Mouse (Mus musculus): ENCODE measurements at regions not wholly inside any gene's neighbourhood (a gene's known extent, or its start where the extent isn't known, plus 50 kb on each side); places are given as distances from the start of the nearest gene placed in this dataset.

- DNase-seq (ENCODE audit: low spot score in 2 of 2): no peak
Observed at GRCm38 (mm10) chr12:26143411-26143810, 271.6 kb downstream of the Rnf144a start.

GRCm38 (mm10) chr12:26130811-26131210 lies 284.2 kb downstream of the Rnf144a start:
- DNase-seq (ENCODE audit: low spot score in 2 of 2): no peak

GRCm38 (mm10) chr12:26130011-26130410 lies 285.0 kb downstream of the Rnf144a start:
- no peak for DNase-seq (ENCODE audit: low spot score in 2 of 2)

GRCm38 (mm10) chr12:26129511-26129910 lies 285.5 kb downstream of the Rnf144a start:
- no peak for DNase-seq (ENCODE audit: low spot score in 2 of 2)

- DNase-seq (ENCODE audit: low spot score in 2 of 2): no peak
Observed at GRCm38 (mm10) chr12:26128851-26129250, 286.2 kb downstream of the Rnf144a start.

- no peak for DNase-seq (ENCODE audit: low spot score in 2 of 2)
Observed at GRCm38 (mm10) chr12:26126260-26126659, 288.8 kb downstream of the Rnf144a start.

GRCm38 (mm10) chr12:26124211-26124610 lies 290.8 kb downstream of the Rnf144a start:
- no peak for DNase-seq (ENCODE audit: low spot score in 2 of 2)

- DNase-seq (ENCODE audit: low spot score in 2 of 2): no peak
Observed at GRCm38 (mm10) chr12:26115339-26115912, 299.6 kb downstream of the Rnf144a start.

GRCm38 (mm10) chr12:26112166-26113019 lies 302.7 kb downstream of the Rnf144a start:
- peak; percentile 39 to 64 for DNase-seq (ENCODE audit: low spot score in 2 of 2)

GRCm38 (mm10) chr12:26109866-26110265 lies 305.2 kb downstream of the Rnf144a start:
- DNase-seq (ENCODE audit: low spot score in 2 of 2): no peak

- DNase-seq (ENCODE audit: low spot score in 2 of 2): no peak
Observed at GRCm38 (mm10) chr12:26104372-26104771, 310.7 kb downstream of the Rnf144a start.

- no peak for DNase-seq (ENCODE audit: low spot score in 2 of 2)
Observed at GRCm38 (mm10) chr12:26102384-26102783, 312.7 kb downstream of the Rnf144a start.

- no peak for DNase-seq (ENCODE audit: low spot score in 2 of 2)
Observed at GRCm38 (mm10) chr12:26100140-26100539, 314.9 kb downstream of the Rnf144a start.

- DNase-seq (ENCODE audit: low spot score in 2 of 2): no peak
Observed at GRCm38 (mm10) chr12:26099176-26099575, 315.9 kb downstream of the Rnf144a start.

- DNase-seq (ENCODE audit: low spot score in 2 of 2): no peak
Observed at GRCm38 (mm10) chr12:26092311-26092710, 322.7 kb downstream of the Rnf144a start.

GRCm38 (mm10) chr12:26091865-26092264 lies 323.2 kb downstream of the Rnf144a start:
- DNase-seq (ENCODE audit: low spot score in 2 of 2): no peak

GRCm38 (mm10) chr12:26088389-26088788 lies 326.7 kb downstream of the Rnf144a start:
- DNase-seq (ENCODE audit: low spot score in 2 of 2): no peak

- DNase-seq (ENCODE audit: low spot score in 2 of 2): no peak
Observed at GRCm38 (mm10) chr12:26086923-26087322, 328.1 kb downstream of the Rnf144a start.

- DNase-seq (ENCODE audit: low spot score in 2 of 2): no peak
Observed at GRCm38 (mm10) chr12:26086414-26086813, 328.6 kb downstream of the Rnf144a start.

GRCm38 (mm10) chr12:26079061-26079625 lies 335.9 kb downstream of the Rnf144a start:
- no peak for DNase-seq (ENCODE audit: low spot score in 2 of 2)

GRCm38 (mm10) chr12:26075638-26076254 lies 339.3 kb downstream of the Rnf144a start:
- DNase-seq (ENCODE audit: low spot score in 2 of 2): no peak

- DNase-seq (ENCODE audit: low spot score in 2 of 2): no peak
Observed at GRCm38 (mm10) chr12:26072180-26072579, 342.9 kb downstream of the Rnf144a start.
